Mouse (Mus musculus) heart, embryonic 14.5 days (tissue): ENCODE results near the gene Gpam. TPM values are rescaled to one million over a fixed set of nuclear protein-coding genes. Genes with fewer than 3 reads are reported as not detected.

Experiments used
- ATAC-seq: fragments of 200-750 bp; cut with Nextera tagmentation; 2 replicates; pipeline ENCODE4 v1.8.0; 2017; ENCODE audit warnings: low read depth, moderate TSS enrichment; ENCODE audit not compliant: insufficient number of reproducible peaks, insufficient read depth, low FRiP score
- H3K27ac ChIP-seq, 2 experiments: fragments of 200-500 bp in 1 of 2; fragments of 300-500 bp in 1 of 2; sonication (generic) in 1 of 2; replicated peaks in 1 of 2; 2 replicates each; pipeline ENCODE4 v1.5.1; 2012 to 2014; ENCODE audit warnings: low read depth in 2 of 2, low read length in 2 of 2, control low read depth in 1 of 2, mild to moderate bottlenecking in 1 of 2, mixed read lengths in 1 of 2; ENCODE audit not compliant: control insufficient read depth in 1 of 2, insufficient read depth in 1 of 2
- H3K27me3 ChIP-seq: fragments of 300-500 bp; sonication (generic); 2 replicates; pipeline ENCODE4 v1.6.1; 2014; ENCODE audit warnings: mild to moderate bottlenecking, low read length, control low read depth; ENCODE audit not compliant: control insufficient read depth, insufficient read depth
- H3K36me3 ChIP-seq: fragments of 300-500 bp; sonication (generic); 2 replicates; pipeline ENCODE4 v1.6.1; 2014; ENCODE audit warnings: mild to moderate bottlenecking, control low read depth, low read length, mixed read lengths; ENCODE audit not compliant: control insufficient read depth, insufficient read depth
- H3K4me1 ChIP-seq, 2 experiments: fragments of 200-500 bp in 1 of 2; fragments of 300-500 bp in 1 of 2; sonication (generic) in 1 of 2; 2 replicates each; pipeline ENCODE4 v1.6.1; 2012 to 2014; ENCODE audit warnings: low read length in 2 of 2, control low read depth in 1 of 2, mixed read lengths in 1 of 2; ENCODE audit not compliant: control insufficient read depth in 2 of 2, insufficient read depth in 2 of 2
- H3K4me2 ChIP-seq: fragments of 300-500 bp; sonication (generic); 2 replicates; pipeline ENCODE4 v1.6.1; 2014; ENCODE audit warnings: mild to moderate bottlenecking, low read length
- H3K4me3 ChIP-seq, 2 experiments: fragments of 200-500 bp in 1 of 2; fragments of 300-500 bp in 1 of 2; sonication (generic) in 1 of 2; 2 replicates each; pipeline ENCODE4 v1.5.1; 2012 to 2014; ENCODE audit warnings: low read length in 2 of 2, mild to moderate bottlenecking in 2 of 2, control low read depth in 1 of 2, low read depth in 1 of 2, moderate library complexity in 1 of 2; ENCODE audit not compliant: control insufficient read depth in 1 of 2, insufficient read depth in 1 of 2
- H3K9ac ChIP-seq: fragments of 300-500 bp; sonication (generic); 2 replicates; pipeline ENCODE4 v1.6.1; 2014; ENCODE audit warnings: mild to moderate bottlenecking, low read length
- H3K9me3 ChIP-seq: fragments of 300-500 bp; sonication (generic); 2 replicates; pipeline ENCODE4 v1.6.1; 2016; ENCODE audit warnings: low read length, control low read depth; ENCODE audit not compliant: control insufficient read depth
- WGBS: fragments of 180-500 bp; shearing (Covaris S2); extraction: QIAGEN DNeasy Blood & Tissue Kit; methylation state at CpG from one replicate; pipeline ENCODE4 v1.1.7; 2014; 5-methylcytosine and 5-hydroxymethylcytosine counted together
- polyA plus RNA-seq: library from polyadenylated mRNA; unstranded; fragments of >200 nt; fragmentation: Nextera tagmentation; extraction: Ambion mirVana; gene quantifications from 2 replicates; pipeline ENCODE4 v1.2.1, GENCODE M21; 2014

Gene Gpam
- polyA plus RNA-seq, 1 experiment from 2014 or later = 11.1 TPM

GRCm38 (mm10) chr19:55100227-55101140 lies 26.6 kb downstream of the Gpam start:
- no peak for ATAC-seq
- Histone ChIP-seq H3K9ac (peak overlapping the region; percentile 93), H3K27ac (no peak overlapping the region), H3K36me3 (peaks cover 6% of the 10 kb centered on the region), H3K27me3 (no peaks in the 10 kb centered on the region), H3K4me3 (peak overlapping the region; percentile 58 to 95), H3K4me2 (peak overlapping the region; percentile 98), H3K9me3 (no peaks in the 10 kb centered on the region), H3K4me1 (peaks cover 8 to 24% of the 10 kb centered on the region in 2 experiments)
- WGBS = 71% methylated on average over 2 of the region's 2 CpGs

GRCm38 (mm10) chr19:55099184-55100160 lies 27.6 kb downstream of the Gpam start:
- Histone ChIP-seq H3K9me3 (no peaks in the 10 kb centered on the region), H3K27me3 (no peaks in the 10 kb centered on the region)
- under 1% methylated on average over 66 of the region's 69 CpGs for WGBS

GRCm38 (mm10) chr19:55098409-55099183 lies 28.4 kb downstream of the Gpam start:
- peak overlapping the region; percentile 58 to 95 for H3K4me3 ChIP-seq
- ATAC-seq = peak; percentile 22; the same call in 1 of the 2 replicates
- H3K9me3 ChIP-seq = no peaks in the 10 kb centered on the region
- H3K4me1 ChIP-seq = peaks cover 8 to 23% of the 10 kb centered on the region in 2 experiments
- WGBS = 2% methylated on average over 30 of the region's 30 CpGs
- peak overlapping the region; percentile 98 for H3K4me2 ChIP-seq
- H3K27me3 ChIP-seq = no peaks in the 10 kb centered on the region
- peaks cover 15% of the 10 kb centered on the region for H3K36me3 ChIP-seq
- peak overlapping the region; percentile 93 for H3K9ac ChIP-seq
- H3K27ac ChIP-seq = peak overlapping the region in 1 of 2 experiments; percentile 80; a peak in 2 of 4 replicates

More at GRCm38 (mm10) chr19:55099184-55100160, 27.6 kb downstream of the Gpam start:
- peak; percentile 81 for ATAC-seq
- peak overlapping the region; percentile 58 to 95 for H3K4me3 ChIP-seq
- H3K4me2 ChIP-seq = peak overlapping the region; percentile 98
- peaks cover 8 to 24% of the 10 kb centered on the region in 2 experiments for H3K4me1 ChIP-seq
- peak overlapping the region; percentile 93 for H3K9ac ChIP-seq
- peak overlapping the region; percentile 46 to 80 for H3K27ac ChIP-seq
- peaks cover 12% of the 10 kb centered on the region for H3K36me3 ChIP-seq

- no peak overlapping the region for H3K27ac ChIP-seq
- peaks cover 24% of the 10 kb centered on the region for H3K36me3 ChIP-seq
- peaks cover 4 to 15% of the 10 kb centered on the region in 2 experiments for H3K4me1 ChIP-seq
- no peak overlapping the region for H3K4me3 ChIP-seq
- H3K27me3 ChIP-seq = no peaks in the 10 kb centered on the region
- no peaks in the 10 kb centered on the region for H3K9me3 ChIP-seq
- WGBS = 61% methylated on average over 9 of the region's 9 CpGs
- no peak overlapping the region for H3K9ac ChIP-seq
- H3K4me2 ChIP-seq = no peak overlapping the region
- no peak for ATAC-seq
These were observed 29.6 kb downstream of the Gpam start for GRCm38 (mm10) chr19:55097396-55097967.

GRCm38 (mm10) chr19:55096666-55097065 lies 30.4 kb downstream of the Gpam start:
- ATAC-seq = no peak
- WGBS = 88% methylated on average over 4 of the region's 4 CpGs
- H3K4me3 ChIP-seq = no peak overlapping the region
- peaks cover 4 to 15% of the 10 kb centered on the region in 2 experiments for H3K4me1 ChIP-seq
- no peak overlapping the region for H3K4me2 ChIP-seq
- H3K27ac ChIP-seq = no peak overlapping the region
- no peak overlapping the region for H3K9ac ChIP-seq
- no peaks in the 10 kb centered on the region for H3K9me3 ChIP-seq
- H3K36me3 ChIP-seq = peaks cover 27% of the 10 kb centered on the region
- no peaks in the 10 kb centered on the region for H3K27me3 ChIP-seq

GRCm38 (mm10) chr19:55095547-55095946 lies 31.5 kb downstream of the Gpam start:
- no peaks in the 10 kb centered on the region for H3K27me3 ChIP-seq
- no peak overlapping the region for H3K4me3 ChIP-seq
- no peak overlapping the region for H3K4me2 ChIP-seq
- 83% methylated on average over 7 of the region's 7 CpGs for WGBS
- ATAC-seq = no peak
- no peak overlapping the region for H3K9ac ChIP-seq
- no peak overlapping the region for H3K27ac ChIP-seq
- no peaks in the 10 kb centered on the region for H3K9me3 ChIP-seq
- peaks cover 31% of the 10 kb centered on the region for H3K36me3 ChIP-seq
- H3K4me1 ChIP-seq = peaks cover 4 to 15% of the 10 kb centered on the region in 2 experiments
